Mouse (Mus musculus): ENCODE measurements around the gene Nans.

Nans gene

GRCm38 (mm10) chr4:46489028-46489925 is at the start of gene Nans:
Nans (plus strand) TSS chr4:46489248.
- peak; percentile 87 for DNase-seq (ENCODE audit: low spot score)

GRCm38 (mm10) chr4:46442501-46442900 is 46.5 kb upstream of the Nans start:
- DNase-seq (ENCODE audit: low spot score), result no peak

- no peak for DNase-seq (ENCODE audit: low spot score)
Measured at GRCm38 (mm10) chr4:46445237-46445945, 43.7 kb upstream of the Nans start.

GRCm38 (mm10) chr4:46447461-46447860 is 41.6 kb upstream of the Nans start:
- DNase-seq (ENCODE audit: low spot score), result no peak

- no peak for DNase-seq (ENCODE audit: low spot score)
Measured at GRCm38 (mm10) chr4:46448886-46449285, 40.2 kb upstream of the Nans start.

GRCm38 (mm10) chr4:46450020-46450518 is 39.0 kb upstream of the Nans start:
- DNase-seq (ENCODE audit: low spot score), result no peak

GRCm38 (mm10) chr4:46450519-46451131 is 38.4 kb upstream of the Nans start, which contains the start of gene Anp32b:
Anp32b (plus strand) TSS chr4:46450902.
- peak; percentile 84 for DNase-seq (ENCODE audit: low spot score)

- DNase-seq (ENCODE audit: low spot score), result peak; percentile 51
Measured at GRCm38 (mm10) chr4:46451240-46451757, 37.7 kb upstream of the Nans start.

GRCm38 (mm10) chr4:46451758-46452480 is 37.1 kb upstream of the Nans start:
- peak; percentile 51 for DNase-seq (ENCODE audit: low spot score)

GRCm38 (mm10) chr4:46452481-46452850 is 36.6 kb upstream of the Nans start:
- no peak for DNase-seq (ENCODE audit: low spot score)

- DNase-seq (ENCODE audit: low spot score), result no peak
Measured at GRCm38 (mm10) chr4:46452855-46453719, 36.0 kb upstream of the Nans start.

- no peak for DNase-seq (ENCODE audit: low spot score)
Measured at GRCm38 (mm10) chr4:46454097-46454864, 34.8 kb upstream of the Nans start.

- DNase-seq (ENCODE audit: low spot score), result no peak
Measured at GRCm38 (mm10) chr4:46456762-46457161, 32.3 kb upstream of the Nans start.

- no peak for DNase-seq (ENCODE audit: low spot score)
Measured at GRCm38 (mm10) chr4:46457186-46457585, 31.9 kb upstream of the Nans start.

- no peak for DNase-seq (ENCODE audit: low spot score)
Measured at GRCm38 (mm10) chr4:46458411-46458810, 30.6 kb upstream of the Nans start.

GRCm38 (mm10) chr4:46463130-46463830 is 25.8 kb upstream of the Nans start:
- no peak for DNase-seq (ENCODE audit: low spot score)

GRCm38 (mm10) chr4:46465740-46466139 is 23.3 kb upstream of the Nans start:
- no peak for DNase-seq (ENCODE audit: low spot score)

- no peak for DNase-seq (ENCODE audit: low spot score)
Measured at GRCm38 (mm10) chr4:46475101-46475500, 13.9 kb upstream of the Nans start.

- no peak for DNase-seq (ENCODE audit: low spot score)
Measured at GRCm38 (mm10) chr4:46479081-46479480, 10.0 kb upstream of the Nans start.

Measured in left cerebral cortex, adult 11 months (tissue).